Mouse (Mus musculus): Measurements from ENCODE around the gene Gm9903.

The Gm9903 gene

GRCm38 (mm10) chr5:33629301-33629987 is at the start of gene Gm9903, which contains the start of gene Fam53a:
TSS of gene Gm9903 (plus strand) at chr5:33629925.
TSS of gene Fam53a (minus strand) at chr5:33629635.
- DNase-seq, result peak; percentile 100

- no peak for DNase-seq
Measured at GRCm38 (mm10) chr5:33580336-33580735, 49.4 kb upstream of the Gm9903 start.

GRCm38 (mm10) chr5:33587498-33588058 is 42.1 kb upstream of the Gm9903 start:
- DNase-seq, result no peak

- no peak for DNase-seq
Measured at GRCm38 (mm10) chr5:33588066-33588465, 41.7 kb upstream of the Gm9903 start.

GRCm38 (mm10) chr5:33589221-33589888 is 40.4 kb upstream of the Gm9903 start:
- peak; percentile 68 for DNase-seq

- peak; percentile 36 for DNase-seq
Measured at GRCm38 (mm10) chr5:33593620-33594019, 36.1 kb upstream of the Gm9903 start.

GRCm38 (mm10) chr5:33605314-33605713 is 24.4 kb upstream of the Gm9903 start:
- no peak for DNase-seq

- no peak for DNase-seq
Measured at GRCm38 (mm10) chr5:33606631-33607030, 23.1 kb upstream of the Gm9903 start.

- no peak for DNase-seq
Measured at GRCm38 (mm10) chr5:33607434-33607833, 22.3 kb upstream of the Gm9903 start.

GRCm38 (mm10) chr5:33609226-33609625 is 20.5 kb upstream of the Gm9903 start:
- DNase-seq, result no peak

GRCm38 (mm10) chr5:33611795-33612194 is 17.9 kb upstream of the Gm9903 start:
- no peak for DNase-seq

- DNase-seq, result no peak
Measured at GRCm38 (mm10) chr5:33614391-33614790, 15.3 kb upstream of the Gm9903 start.

- DNase-seq, result no peak
Measured at GRCm38 (mm10) chr5:33622671-33623070, 7.1 kb upstream of the Gm9903 start.

- no peak for DNase-seq
Measured at GRCm38 (mm10) chr5:33623766-33624165, 6.0 kb upstream of the Gm9903 start.

GRCm38 (mm10) chr5:33627968-33628367 is 1.8 kb upstream of the Gm9903 start:
- peak; percentile 9 for DNase-seq

- DNase-seq, result peak; percentile 74
Measured at GRCm38 (mm10) chr5:33628820-33629300, 865 bp upstream of the Gm9903 start.

GRCm38 (mm10) chr5:33630061-33630460 is 336 bp downstream of the Gm9903 start:
- DNase-seq, result peak; percentile 59

- DNase-seq, result no peak
Measured at GRCm38 (mm10) chr5:33630615-33631014, 890 bp downstream of the Gm9903 start.

- DNase-seq, result no peak
Measured at GRCm38 (mm10) chr5:33632526-33632925, 2.8 kb downstream of the Gm9903 start.

- no peak for DNase-seq
Measured at GRCm38 (mm10) chr5:33635361-33635760, 5.6 kb downstream of the Gm9903 start.

- DNase-seq, result no peak
Measured at GRCm38 (mm10) chr5:33637606-33638350, 8.1 kb downstream of the Gm9903 start.

GRCm38 (mm10) chr5:33638826-33639225 is 9.1 kb downstream of the Gm9903 start:
- no peak for DNase-seq

GRCm38 (mm10) chr5:33640652-33641051 is 10.9 kb downstream of the Gm9903 start:
- peak; percentile 55 for DNase-seq
